Comparison of ENCODE assay signal across 9 mouse cellular contexts in genomic region chr19:16599298-16599970, GRCm38 (mm10).
DNase-seq lines count a peak whose midpoint lies in the region; ATAC-seq and TF ChIP-seq lines count a peak whose summit lies in the region.
"Had no signal": no experiment of that assay in that cellular context is flagged by ENCODE, and none has a peak within 500 bp of the region (broad histone marks: within the 10 kb centered on the region; RNA-seq: fewer than 3 reads in every experiment).

No protein-coding gene starts in this region.

- peak; percentile 84 for ATAC-seq in erythroblast, adult 5-6 weeks (replicated peaks; ENCODE audit: low FRiP score, poor library complexity, severe bottlenecking)
- ATAC-seq in heart, embryonic 13.5 days (ENCODE audit: extremely low read depth, insufficient number of reproducible peaks, low FRiP score, low TSS enrichment): no peak
- ATAC-seq in liver, embryonic 13.5 days (ENCODE audit: low read depth): no peak
- ATAC-seq in neural tube, embryonic 12.5 days (ENCODE audit: low FRiP score, low read depth): peak; percentile 82

- peak; percentile 76 for DNase-seq in CH12.LX (ENCODE audit: extremely low read depth)
- DNase-seq in brain, embryonic 14.5 days (ENCODE audit: low read depth): peak; percentile 89
- peak; percentile 82 for DNase-seq in kidney, postnatal 10 days
- DNase-seq in liver, embryonic 13.5 days: peak; percentile 39

- no peak for TF ChIP-seq POLR2A in CH12.LX (IDR thresholded peaks at IDR 0.05; ENCODE audit: low read depth, low read length)
- no peak for TF ChIP-seq POLR2A in brain, embryonic 14.5 days (IDR thresholded peaks at IDR 0.05; ENCODE audit: borderline replicate concordance, extremely low read depth, insufficient read depth, insufficient read length, poor library complexity, severe bottlenecking)
- no peak for TF ChIP-seq POLR2A in testis, adult 2 months (IDR thresholded peaks at IDR 0.05; ENCODE audit: control insufficient read depth, low read depth, low read length)

- 16% methylated on average over 9 of the region's 9 CpGs for WGBS in heart, embryonic 13.5 days
- 16% methylated on average over 9 of the region's 9 CpGs for WGBS in liver, embryonic 13.5 days (ENCODE audit: insufficient replicate concordance)
- 13% methylated on average over 9 of the region's 9 CpGs for WGBS in neural tube, embryonic 12.5 days

- TF ChIP-seq EP300 in CH12.LX (IDR thresholded peaks at IDR 0.05; ENCODE audit: low read length): no peak

- no peak overlapping the region for H3K4me3 ChIP-seq in CH12.LX (replicated peaks in 1 of 3; ENCODE audit: low read depth in 2 of 3, low read length in 2 of 3, poor library complexity in 1 of 3)
- H3K4me3 ChIP-seq in heart, embryonic 13.5 days: no peak overlapping the region
- no peak overlapping the region for H3K4me3 ChIP-seq in liver, embryonic 13.5 days (replicated peaks)
- H3K4me3 ChIP-seq in neural tube, embryonic 12.5 days: no peak overlapping the region
- no peak overlapping the region for H3K4me3 ChIP-seq in testis, adult 2 months (ENCODE audit: control insufficient read depth, low read depth, low read length)

- no peak overlapping the region; the same call in 1 of the 2 replicates for H3K9ac ChIP-seq in CH12.LX (ENCODE audit: insufficient read depth, low read depth)
- H3K9ac ChIP-seq in heart, embryonic 13.5 days: no peak overlapping the region
- no peak overlapping the region for H3K9ac ChIP-seq in liver, embryonic 13.5 days
- no peak overlapping the region for H3K9ac ChIP-seq in neural tube, embryonic 12.5 days

- H3K9me3 ChIP-seq in CH12.LX (replicated peaks; ENCODE audit: low read length): no peaks in the 10 kb centered on the region
- H3K9me3 ChIP-seq in heart, embryonic 13.5 days: no peaks in the 10 kb centered on the region
- H3K9me3 ChIP-seq in liver, embryonic 13.5 days (replicated peaks): no peaks in the 10 kb centered on the region
- no peaks in the 10 kb centered on the region for H3K9me3 ChIP-seq in neural tube, embryonic 12.5 days

- H3K4me1 ChIP-seq in CH12.LX (ENCODE audit: control insufficient read depth in 1 of 2, insufficient read depth in 2 of 2): peaks cover 7 to 29% of the 10 kb centered on the region in 2 experiments
- peaks cover 7% of the 10 kb centered on the region for H3K4me1 ChIP-seq in heart, embryonic 13.5 days
- peaks cover 6% of the 10 kb centered on the region; the same call in 1 of the 2 replicates for H3K4me1 ChIP-seq in liver, embryonic 13.5 days (replicated peaks)
- H3K4me1 ChIP-seq in neural tube, embryonic 12.5 days: peaks cover 7% of the 10 kb centered on the region; the same call in 1 of the 2 replicates
- peaks cover 2% of the 10 kb centered on the region; the same call in 1 of the 2 replicates for H3K4me1 ChIP-seq in testis, adult 2 months (ENCODE audit: control insufficient read depth, insufficient read depth, low read length)

- in situ Hi-C loops in CH12.LX (cut with MboI; ENCODE audit: low pct_ligation_motif_present, low pct_unique_long_range_greater_than_20kb, low sequenced_read_pairs): loop anchor here (10.0 to 25.0 kb wide), 2 partner anchors 175 to 537 kb away; no protein-coding TSS in a partner anchor

- H3K36me3 ChIP-seq in CH12.LX (replicated peaks in 1 of 2; ENCODE audit: control insufficient read depth in 1 of 2, insufficient read depth in 1 of 2, low read length in 1 of 2): no peaks in the 10 kb centered on the region
- no peaks in the 10 kb centered on the region for H3K36me3 ChIP-seq in heart, embryonic 13.5 days
- no peaks in the 10 kb centered on the region for H3K36me3 ChIP-seq in liver, embryonic 13.5 days
- no peaks in the 10 kb centered on the region for H3K36me3 ChIP-seq in neural tube, embryonic 12.5 days
- H3K36me3 ChIP-seq in testis, adult 2 months (ENCODE audit: control insufficient read depth, insufficient read depth, low read length): no peaks in the 10 kb centered on the region

- H3K4me2 ChIP-seq in CH12.LX (ENCODE audit: insufficient read depth, low read depth, poor library complexity, severe bottlenecking): peak overlapping the region; percentile 92
- H3K4me2 ChIP-seq in heart, embryonic 13.5 days: peak overlapping the region; percentile 53
- H3K4me2 ChIP-seq in liver, embryonic 13.5 days: no peak overlapping the region
- peak overlapping the region; percentile 33 for H3K4me2 ChIP-seq in neural tube, embryonic 12.5 days (replicated peaks)

- peak; percentile 95 for TF ChIP-seq RAD21 in CH12.LX (IDR thresholded peaks at IDR 0.05; ENCODE audit: low read depth, low read length)

- H3K27ac ChIP-seq in CH12.LX (ENCODE audit: insufficient read depth, low read depth): no peak overlapping the region
- no peak overlapping the region for H3K27ac ChIP-seq in heart, embryonic 13.5 days (replicated peaks)
- H3K27ac ChIP-seq in liver, embryonic 13.5 days: no peak overlapping the region
- no peak overlapping the region for H3K27ac ChIP-seq in neural tube, embryonic 12.5 days
- no peak overlapping the region for H3K27ac ChIP-seq in testis, adult 2 months (ENCODE audit: control insufficient read depth, insufficient read depth, low read depth, low read length)
- H3K27ac ChIP-seq: macrophage had no signal

- H3K79me2 ChIP-seq in CH12.LX (replicated peaks; ENCODE audit: control insufficient read depth, extremely low read depth, insufficient read depth, poor library complexity, severe bottlenecking): no peaks in the 10 kb centered on the region

- dilution Hi-C loops in CH12.LX (cut with MboI; ENCODE audit: extremely low pct_ligation_motif_present, extremely low pct_unique_long_range_greater_than_20kb, low sequenced_read_pairs): no loop called here

- TF ChIP-seq CTCF in CH12.LX (conservative IDR thresholded peaks at IDR 0.05 in 1 of 2, IDR thresholded peaks at IDR 0.05 in 1 of 2; ENCODE audit: low read depth in 2 of 2, low read length in 2 of 2): peak; percentile 91 to 99
- peak; percentile 93 for TF ChIP-seq CTCF in brain, embryonic 14.5 days (IDR thresholded peaks at IDR 0.05; ENCODE audit: borderline replicate concordance, extremely low read depth, insufficient read depth, insufficient read length)
- peak; percentile 62; the same call in 1 of the 2 replicates for TF ChIP-seq CTCF in testis, adult 2 months (IDR thresholded peaks at IDR 0.05; ENCODE audit: control insufficient read depth, insufficient read depth, insufficient replicate concordance, low read depth, low read length)

- H3K27me3 ChIP-seq in CH12.LX (replicated peaks): no peaks in the 10 kb centered on the region
- H3K27me3 ChIP-seq in heart, embryonic 13.5 days (replicated peaks): peaks cover 10% of the 10 kb centered on the region; the same call in 1 of the 2 replicates
- no peaks in the 10 kb centered on the region for H3K27me3 ChIP-seq in liver, embryonic 13.5 days
- H3K27me3 ChIP-seq in neural tube, embryonic 12.5 days (replicated peaks): no peaks in the 10 kb centered on the region
- no peaks in the 10 kb centered on the region for H3K27me3 ChIP-seq in testis, adult 2 months (ENCODE audit: control insufficient read depth, insufficient read depth, low read length)

TF ChIP-seq in CH12.LX, 34 proteins besides CTCF, POLR2A, EP300 and RAD21:
- TF ChIP-seq KAT2A (IDR thresholded peaks at IDR 0.05; ENCODE audit: insufficient replicate concordance, low read length): no peak
- no peak for TF ChIP-seq SIN3A (IDR thresholded peaks at IDR 0.05; ENCODE audit: low read length)
- no peak for TF ChIP-seq ETS1 (conservative IDR thresholded peaks at IDR 0.05; ENCODE audit: low read depth, low read length)
- TF ChIP-seq MEF2A (IDR thresholded peaks at IDR 0.05; ENCODE audit: borderline replicate concordance, low read depth, low read length): no peak
- no peak for TF ChIP-seq NRF1 (IDR thresholded peaks at IDR 0.05; ENCODE audit: low read depth, low read length)
- peak; percentile 62 for TF ChIP-seq SMC3 (IDR thresholded peaks at IDR 0.05; ENCODE audit: low read depth, low read length)
- TF ChIP-seq BHLHE40 (IDR thresholded peaks at IDR 0.05; ENCODE audit: low read depth, low read length): no peak
- peak; percentile 21; the same call in 1 of the 2 replicates for TF ChIP-seq ZC3H11A (IDR thresholded peaks at IDR 0.05; ENCODE audit: low read depth, low read length)
- TF ChIP-seq MYC (IDR thresholded peaks at IDR 0.05; ENCODE audit: low read depth, low read length): no peak

Comparison
In these comparisons a context has a peak if more than half of its experiments do, and no peak if none do; other contexts are left out.
1. DNase-seq: peak in every context shown above with its lines; median percentile 89 in brain, embryonic 14.5 days; 82 in kidney, postnatal 10 days; 76 in CH12.LX; 39 in liver, embryonic 13.5 days.
2. ATAC-seq: peak in erythroblast, adult 5-6 weeks (single experiment) and neural tube, embryonic 12.5 days (single experiment); none in heart, embryonic 13.5 days (single experiment) and liver, embryonic 13.5 days (single experiment).
3. Peak in every context shown above with its lines, with median percentiles within 50 percentile points of each other: CTCF ChIP-seq.